In the genomic region with DNA sequence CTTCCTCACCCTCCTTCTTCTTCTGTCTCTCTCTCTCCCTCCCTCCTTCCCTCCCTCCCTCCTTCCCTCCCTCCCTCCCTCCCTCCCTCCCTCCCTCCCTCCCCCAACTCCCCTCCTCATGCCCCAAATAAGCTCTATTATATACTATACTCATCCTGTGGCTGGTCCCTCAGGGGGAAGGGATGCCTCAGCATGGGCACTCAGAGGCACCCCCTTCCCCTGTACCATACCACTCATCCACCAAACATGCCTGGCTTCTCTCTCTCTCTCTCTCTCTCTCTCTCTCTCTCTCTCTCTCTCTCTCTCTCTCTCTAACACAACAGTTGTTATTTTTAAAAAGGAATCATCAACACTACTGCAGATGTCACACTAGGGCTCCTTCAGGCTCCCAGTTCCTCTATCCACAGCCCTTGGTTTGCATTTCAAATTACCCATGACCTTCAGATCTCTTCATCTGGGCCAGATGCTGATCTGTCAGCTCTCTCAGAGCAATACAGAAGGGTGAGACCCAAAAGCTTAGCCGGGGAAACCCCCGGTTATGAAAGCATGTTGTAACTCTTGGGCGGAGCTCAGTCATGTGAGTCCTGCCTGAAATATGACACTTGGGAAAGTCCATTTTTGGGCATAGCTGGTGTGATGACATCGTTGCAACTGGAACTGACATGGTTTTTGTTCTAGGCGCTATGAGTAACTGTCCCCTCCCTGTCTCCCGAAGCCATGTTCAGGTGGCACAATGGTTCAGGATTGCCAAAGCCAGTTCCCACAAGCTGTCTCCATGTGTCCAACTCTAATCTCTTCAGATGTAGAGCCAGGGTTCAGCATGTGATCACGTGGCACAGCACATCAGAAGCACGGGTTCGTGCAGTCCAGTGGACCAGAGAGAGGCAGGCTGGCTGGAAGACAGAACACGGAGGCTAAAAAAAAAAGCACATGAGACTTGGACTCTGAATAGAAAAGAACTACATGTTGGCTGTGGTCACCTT, we compare ENCODE assay signal across 8 mouse cellular contexts. TPM values are rescaled to one million over a fixed set of nuclear protein-coding genes. Genes with fewer than 3 reads are reported as not detected.
A peak's percentile ranks its signal among the peaks of the same experiment; 100 is the strongest.
DNase-seq lines count a peak whose midpoint lies in the region; ATAC-seq lines count a peak whose summit lies in the region.

No protein-coding gene starts in this region.

- ATAC-seq in CD4-positive, CD25-positive, alpha-beta regulatory T cell, adult 4 months: peak; percentile 99

- intact Hi-C loops in left cerebral cortex, postnatal 25 days (cut with DNase I): no loop called here

- DNase-seq in A20 (ENCODE audit: low read depth, low spot score): peak; percentile 97
- DNase-seq in fat pad, adult 2 months (ENCODE audit: extremely low read depth, low read depth, low spot score): peak; percentile 94
- peak; percentile 37 for DNase-seq in kidney, postnatal 10 days
- DNase-seq in naive thymus-derived CD4-positive, alpha-beta T cell, adult 2 months (ENCODE audit: low read depth): peak; percentile 88
- no peak for DNase-seq in layer of hippocampus, adult 11-12 months (ENCODE audit: low spot score)
- DNase-seq in left cerebral cortex, postnatal 25 days (ENCODE audit: low spot score in 2 of 2): no peak
- DNase-seq in frontal cortex, postnatal 10 days (ENCODE audit: low spot score in 2 of 2): no peak

RNA-seq across cellular contexts. Expression of a gene that starts 26.9 kb away (rescaled TPM):
- polyA plus RNA-seq in CD4-positive, CD25-positive, alpha-beta regulatory T cell, adult 4 months (2017; shearing (Covaris generic)): 1 to 10 TPM; 4.2 to 4.3 TPM
- total RNA-seq in left cerebral cortex, postnatal 25 days (2021): 10 to 100 TPM; 68.3 to 76.0 TPM

Comparison
In these comparisons a context has a peak if more than half of its experiments do, and no peak if none do; other contexts are left out.
1. DNase-seq: peak in A20 (single experiment), fat pad, adult 2 months (single experiment), kidney, postnatal 10 days (single experiment) and naive thymus-derived CD4-positive, alpha-beta T cell, adult 2 months (single experiment); none in layer of hippocampus, adult 11-12 months (single experiment), left cerebral cortex, postnatal 25 days (0 of 2) and frontal cortex, postnatal 10 days (0 of 2).